Mouse (Mus musculus): ENCODE measurements at regions not wholly inside any gene's neighbourhood (a gene's known extent, or its start where the extent isn't known, plus 50 kb on each side); places are given as distances from the start of the nearest gene placed in this dataset.

DNA sequence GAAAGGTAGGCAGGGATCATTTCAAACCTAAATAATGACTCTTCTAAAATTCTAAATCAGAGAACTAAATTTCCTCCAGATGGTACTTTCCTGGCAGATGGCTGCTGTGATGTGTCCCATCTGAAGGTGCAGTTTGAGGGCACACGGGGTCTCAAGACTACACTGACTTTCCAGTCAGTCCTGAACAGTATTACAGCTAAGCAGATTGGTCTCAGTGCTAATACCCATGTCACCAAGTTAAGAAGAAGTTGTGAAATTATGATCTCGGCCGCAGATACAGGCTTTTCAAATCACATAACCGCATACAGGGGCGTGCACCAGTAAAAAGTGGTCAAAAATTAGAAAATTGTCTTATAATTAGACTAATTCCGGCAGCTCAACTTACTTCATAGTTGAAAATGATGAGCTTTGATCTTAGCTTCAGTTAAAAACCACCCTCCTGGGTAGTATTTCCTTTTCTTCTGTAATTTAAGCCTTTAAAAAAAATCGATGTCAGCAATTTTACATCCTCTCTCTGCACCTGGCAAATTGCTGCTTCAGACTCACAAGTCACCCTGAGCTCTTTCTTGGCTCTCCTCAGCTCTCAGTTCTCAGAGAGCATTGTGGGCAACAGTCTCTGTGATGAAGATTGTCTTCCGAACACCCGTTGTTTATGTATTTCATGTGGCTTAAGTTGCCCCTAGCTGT, 113.2 kb upstream of the Ccn2 start:
- Histone ChIP-seq H3K27me3 (no peaks in the 10 kb centered on the region), H3K27ac (no peak overlapping the region), H3K36me3 (no peaks in the 10 kb centered on the region), H3K4me2 (no peak overlapping the region), H3K9me3 (no peaks in the 10 kb centered on the region), H3K9ac (no peak overlapping the region), H3K4me1 (no peaks in the 10 kb centered on the region; the same call in 1 of the 2 replicates), H3K4me3 (no peak overlapping the region)
- no peak for ATAC-seq (ENCODE audit: insufficient number of reproducible peaks, low FRiP score, low TSS enrichment, low read depth)
- 46% methylated on average over 9 of the region's 9 CpGs for WGBS

DNA sequence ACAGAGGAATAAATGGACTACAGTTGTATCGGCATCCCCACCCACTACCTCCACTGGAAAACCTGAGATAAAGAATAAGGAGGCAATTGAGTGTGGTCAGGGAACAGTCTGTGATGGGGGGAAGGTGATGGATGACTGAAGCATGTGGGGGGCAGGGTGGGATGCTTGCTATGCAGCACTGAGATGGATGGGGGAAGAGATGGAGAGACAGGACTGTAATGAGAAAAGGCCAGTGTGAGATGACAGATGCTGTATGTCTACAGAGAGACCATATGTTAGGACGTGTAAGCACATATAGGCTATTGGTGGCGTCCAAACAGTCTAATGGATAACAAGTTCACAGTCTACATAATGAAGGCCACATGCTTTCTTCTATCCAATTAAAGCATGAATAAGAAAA, 112.2 kb upstream of the Ccn2 start:
- Histone ChIP-seq H3K27me3 (no peaks in the 10 kb centered on the region), H3K9ac (no peak overlapping the region), H3K4me2 (no peak overlapping the region), H3K9me3 (no peaks in the 10 kb centered on the region), H3K27ac (no peak overlapping the region), H3K4me3 (no peak overlapping the region), H3K36me3 (no peaks in the 10 kb centered on the region), H3K4me1 (no peaks in the 10 kb centered on the region; the same call in 1 of the 2 replicates)
- WGBS: 68% methylated on average over 3 of the region's 3 CpGs
- ATAC-seq (ENCODE audit: insufficient number of reproducible peaks, low FRiP score, low TSS enrichment, low read depth): no peak

DNA sequence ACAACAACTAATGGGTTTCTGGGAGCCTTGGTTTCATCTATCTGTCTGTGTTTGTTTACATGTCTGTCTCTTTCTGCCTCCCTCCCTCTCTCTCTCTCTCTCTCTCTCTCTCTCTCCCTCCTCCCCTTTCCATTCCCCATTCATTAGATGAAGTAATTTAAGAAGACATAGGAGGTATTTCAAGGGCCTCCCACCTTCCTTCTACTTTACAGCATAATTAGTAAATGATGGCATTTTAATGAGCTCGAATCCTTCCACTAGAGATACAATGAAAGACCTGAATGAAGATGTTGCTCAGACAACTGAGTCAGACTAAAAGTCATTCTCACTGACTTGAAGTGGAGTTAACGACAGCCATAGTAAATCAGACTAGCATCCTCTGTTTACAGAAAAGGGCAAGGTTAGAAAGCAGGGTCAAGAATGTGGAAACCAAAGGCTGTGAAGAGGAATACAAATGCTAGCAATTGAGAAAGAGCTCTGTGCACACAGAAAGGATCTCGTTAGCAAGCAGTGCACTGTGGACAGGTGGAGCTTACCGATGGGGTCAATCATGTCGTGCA, 111.1 kb upstream of the Ccn2 start:
- Histone ChIP-seq H3K4me1 (no peaks in the 10 kb centered on the region; the same call in 1 of the 2 replicates), H3K4me2 (no peak overlapping the region), H3K36me3 (no peaks in the 10 kb centered on the region), H3K27ac (no peak overlapping the region), H3K27me3 (no peaks in the 10 kb centered on the region), H3K9me3 (no peaks in the 10 kb centered on the region), H3K9ac (no peak overlapping the region), H3K4me3 (no peak overlapping the region)
- WGBS: 36% methylated on average over 5 of the region's 5 CpGs
- ATAC-seq (ENCODE audit: insufficient number of reproducible peaks, low FRiP score, low TSS enrichment, low read depth): no peak

DNA sequence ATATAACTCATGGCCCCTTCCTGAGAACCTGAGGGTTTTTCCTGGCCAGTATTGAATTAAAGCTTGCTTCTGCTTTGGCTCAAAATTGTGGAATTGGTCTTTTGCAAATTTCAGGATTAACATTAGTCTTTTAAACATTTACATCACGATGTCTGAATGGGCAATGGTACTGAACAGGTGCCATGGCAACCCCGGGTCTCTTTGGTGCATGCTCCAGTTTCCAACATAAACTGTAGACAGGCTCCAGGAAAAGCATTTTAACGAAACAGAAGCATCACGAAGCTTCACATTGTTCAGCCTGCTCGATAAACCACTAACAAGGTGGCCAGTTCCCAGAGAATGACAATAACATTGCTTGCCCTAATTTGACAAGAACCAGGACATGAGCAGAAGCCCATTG, 109.8 kb upstream of the Ccn2 start:
- no peaks in the 10 kb centered on the region for H3K9me3 ChIP-seq
- no peak for ATAC-seq (ENCODE audit: insufficient number of reproducible peaks, low FRiP score, low TSS enrichment, low read depth)
- H3K27ac ChIP-seq: no peak overlapping the region
- no peak overlapping the region for H3K4me3 ChIP-seq
- H3K4me1 ChIP-seq: no peaks in the 10 kb centered on the region; the same call in 1 of the 2 replicates
- H3K36me3 ChIP-seq: no peaks in the 10 kb centered on the region
- no peaks in the 10 kb centered on the region for H3K27me3 ChIP-seq
- WGBS: 52% methylated on average over 5 of the region's 5 CpGs
- H3K4me2 ChIP-seq: no peak overlapping the region
- H3K9ac ChIP-seq: no peak overlapping the region

DNA sequence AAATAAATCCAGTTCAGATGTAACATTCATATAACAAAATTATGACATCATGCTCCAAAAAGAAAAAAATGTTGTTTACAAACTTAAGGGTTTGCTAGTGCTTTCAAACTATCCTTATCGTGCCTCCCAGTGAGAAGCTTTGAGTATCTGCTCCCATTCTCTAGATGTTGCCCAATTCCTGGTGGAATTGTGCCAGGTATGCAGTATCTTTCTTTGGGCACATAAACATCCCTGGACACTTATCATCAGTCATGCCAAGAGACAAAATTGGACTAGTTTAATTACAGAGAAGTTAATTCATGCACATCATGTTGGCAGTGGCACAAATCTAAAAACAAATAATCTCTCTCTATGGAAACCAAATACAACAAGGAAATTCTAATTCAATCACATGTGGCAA, 109.0 kb upstream of the Ccn2 start:
- Histone ChIP-seq H3K36me3 (no peaks in the 10 kb centered on the region), H3K9me3 (no peaks in the 10 kb centered on the region), H3K4me3 (no peak overlapping the region), H3K9ac (no peak overlapping the region), H3K27ac (no peak overlapping the region), H3K4me1 (no peaks in the 10 kb centered on the region; the same call in 1 of the 2 replicates), H3K4me2 (no peak overlapping the region), H3K27me3 (no peaks in the 10 kb centered on the region)
- ATAC-seq (ENCODE audit: insufficient number of reproducible peaks, low FRiP score, low TSS enrichment, low read depth): no peak
- 75% methylated on average over 1 of the region's 1 CpGs for WGBS

DNA sequence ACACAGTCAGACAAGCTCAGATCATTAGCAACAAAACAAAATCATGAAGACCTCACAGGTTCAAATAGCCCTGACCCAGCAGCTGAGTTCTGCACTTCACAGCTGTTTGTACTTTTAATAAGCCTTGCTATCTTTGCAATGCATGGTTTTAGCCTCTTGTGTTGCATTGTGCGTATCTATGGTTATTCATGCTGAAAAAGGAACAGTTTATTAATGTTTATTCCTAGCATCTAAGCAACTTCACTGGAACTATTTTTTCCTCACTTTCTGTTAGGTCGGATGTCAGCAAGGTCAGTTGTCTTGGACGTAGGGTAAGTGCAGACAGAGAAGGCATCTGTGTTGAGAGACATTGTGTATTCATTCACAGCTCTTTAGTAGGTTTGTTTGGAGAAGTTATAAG, 107.3 kb upstream of the Ccn2 start:
- Histone ChIP-seq H3K36me3 (no peaks in the 10 kb centered on the region), H3K4me2 (no peak overlapping the region), H3K4me3 (no peak overlapping the region), H3K27ac (no peak overlapping the region), H3K4me1 (no peaks in the 10 kb centered on the region; the same call in 1 of the 2 replicates), H3K27me3 (no peaks in the 10 kb centered on the region), H3K9ac (no peak overlapping the region), H3K9me3 (no peaks in the 10 kb centered on the region)
- whole genome bisulfite sequencing: 82% methylated on average over 3 of the region's 3 CpGs
- ATAC-seq (ENCODE audit: insufficient number of reproducible peaks, low FRiP score, low TSS enrichment, low read depth): no peak

DNA sequence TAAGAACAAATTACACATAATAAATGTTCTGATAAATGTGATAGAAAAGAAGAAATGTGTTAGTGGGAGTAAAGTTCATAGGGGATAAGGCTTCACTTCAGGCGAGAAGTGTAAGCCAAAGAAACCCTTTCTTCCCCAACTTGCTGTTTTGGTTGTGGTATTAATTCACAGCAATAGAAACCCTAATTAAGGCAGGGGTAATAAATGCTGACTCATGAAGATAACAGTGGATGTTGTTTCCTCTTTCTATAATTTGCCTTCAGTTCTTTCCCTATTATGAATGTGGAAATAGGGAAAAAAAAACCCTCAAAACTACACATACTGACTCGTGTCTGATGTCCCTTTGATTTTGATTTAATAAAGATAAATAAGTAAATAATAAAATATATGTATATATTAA, 104.8 kb upstream of the Ccn2 start:
- H3K27ac ChIP-seq: no peak overlapping the region
- H3K36me3 ChIP-seq: no peaks in the 10 kb centered on the region
- no peak for ATAC-seq (ENCODE audit: insufficient number of reproducible peaks, low FRiP score, low TSS enrichment, low read depth)
- no peak overlapping the region for H3K4me2 ChIP-seq
- H3K4me1 ChIP-seq: no peaks in the 10 kb centered on the region; the same call in 1 of the 2 replicates
- H3K9ac ChIP-seq: no peak overlapping the region
- H3K27me3 ChIP-seq: no peaks in the 10 kb centered on the region
- H3K4me3 ChIP-seq: no peak overlapping the region
- no peaks in the 10 kb centered on the region for H3K9me3 ChIP-seq
- WGBS: 71% methylated on average over 2 of the region's 2 CpGs

DNA sequence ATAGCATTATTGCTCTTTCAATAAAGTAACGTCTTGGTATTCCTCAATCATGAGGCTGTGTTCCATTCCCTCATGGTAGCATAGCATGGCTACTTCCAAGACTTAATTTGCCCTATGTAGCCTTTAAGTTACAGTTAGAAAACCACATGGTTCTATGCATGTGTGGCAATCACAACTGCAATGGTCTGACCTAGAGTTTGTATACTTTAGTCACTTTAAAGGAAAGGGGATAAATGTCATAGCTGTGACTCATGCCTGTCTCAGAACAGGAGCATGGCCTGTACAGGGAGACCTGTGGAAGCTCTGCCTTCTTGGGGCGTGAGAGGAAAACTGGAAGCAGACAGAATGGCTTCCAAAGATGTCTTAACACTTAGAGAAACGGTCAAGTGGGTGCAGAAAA, 103.4 kb upstream of the Ccn2 start:
- 87% methylated on average over 3 of the region's 3 CpGs for WGBS

DNA sequence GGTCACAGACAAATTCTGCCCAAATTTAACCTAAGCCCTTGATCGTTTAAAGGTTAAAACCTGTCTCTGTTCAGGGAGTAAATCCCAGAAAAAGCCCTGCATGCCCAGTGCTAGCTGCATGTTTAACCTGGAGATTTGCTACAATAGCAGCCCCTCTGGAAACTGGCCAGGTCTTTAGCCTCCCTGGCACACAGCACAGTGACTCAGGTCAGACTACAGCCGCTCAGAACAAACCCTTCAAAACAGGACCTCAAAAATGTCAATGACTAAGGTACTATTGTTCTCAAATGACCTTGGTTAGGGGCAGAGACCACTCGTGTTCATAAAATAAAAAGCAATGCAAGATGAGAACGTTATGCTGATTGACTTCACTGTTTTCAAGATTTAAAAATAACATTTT, 101.8 kb upstream of the Ccn2 start:
- no peak overlapping the region for H3K9ac ChIP-seq
- no peak overlapping the region for H3K4me2 ChIP-seq
- no peaks in the 10 kb centered on the region for H3K27me3 ChIP-seq
- no peak overlapping the region for H3K4me3 ChIP-seq
- H3K27ac ChIP-seq: no peak overlapping the region
- H3K4me1 ChIP-seq: no peaks in the 10 kb centered on the region
- no peaks in the 10 kb centered on the region for H3K36me3 ChIP-seq
- 52% methylated on average over 4 of the region's 4 CpGs for WGBS
- H3K9me3 ChIP-seq: no peaks in the 10 kb centered on the region
- ATAC-seq (ENCODE audit: insufficient number of reproducible peaks, low FRiP score, low TSS enrichment, low read depth): no peak

More for the DNA sequence above, 103.4 kb upstream of the Ccn2 start:
- no peaks in the 10 kb centered on the region for H3K4me1 ChIP-seq
- H3K9ac ChIP-seq: no peak overlapping the region
- no peaks in the 10 kb centered on the region for H3K9me3 ChIP-seq
- ATAC-seq (ENCODE audit: insufficient number of reproducible peaks, low FRiP score, low TSS enrichment, low read depth): no peak
- H3K27me3 ChIP-seq: no peaks in the 10 kb centered on the region
- H3K27ac ChIP-seq: no peak overlapping the region
- no peak overlapping the region for H3K4me3 ChIP-seq
- no peak overlapping the region for H3K4me2 ChIP-seq
- H3K36me3 ChIP-seq: no peaks in the 10 kb centered on the region

DNA sequence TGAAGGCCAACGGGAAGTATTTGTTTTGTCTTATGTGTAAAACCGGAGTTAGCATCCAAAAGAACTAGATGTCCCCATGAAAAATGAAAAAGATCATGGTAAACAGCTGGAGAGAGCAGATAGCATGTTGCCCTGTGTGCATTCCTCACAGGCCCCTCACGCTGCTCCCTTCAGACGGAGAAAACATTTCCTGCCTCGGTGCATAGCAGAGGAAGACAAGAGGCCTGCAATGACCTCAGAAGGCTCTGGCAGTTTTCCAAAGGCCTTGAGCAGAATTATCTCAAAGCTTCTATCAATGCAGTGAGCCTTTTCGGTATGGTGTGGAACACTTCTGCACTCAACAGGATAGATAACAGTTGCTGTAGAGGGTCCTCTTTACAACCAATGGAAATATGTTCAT, 101.3 kb upstream of the Ccn2 start:
- H3K4me1 ChIP-seq: no peaks in the 10 kb centered on the region
- no peak overlapping the region for H3K4me2 ChIP-seq
- 50% methylated on average over 6 of the region's 6 CpGs for WGBS
- no peak overlapping the region for H3K4me3 ChIP-seq
- no peak overlapping the region for H3K27ac ChIP-seq
- no peaks in the 10 kb centered on the region for H3K9me3 ChIP-seq
- no peaks in the 10 kb centered on the region for H3K27me3 ChIP-seq
- ATAC-seq (ENCODE audit: insufficient number of reproducible peaks, low FRiP score, low TSS enrichment, low read depth): no peak
- H3K9ac ChIP-seq: no peak overlapping the region
- no peaks in the 10 kb centered on the region for H3K36me3 ChIP-seq

DNA sequence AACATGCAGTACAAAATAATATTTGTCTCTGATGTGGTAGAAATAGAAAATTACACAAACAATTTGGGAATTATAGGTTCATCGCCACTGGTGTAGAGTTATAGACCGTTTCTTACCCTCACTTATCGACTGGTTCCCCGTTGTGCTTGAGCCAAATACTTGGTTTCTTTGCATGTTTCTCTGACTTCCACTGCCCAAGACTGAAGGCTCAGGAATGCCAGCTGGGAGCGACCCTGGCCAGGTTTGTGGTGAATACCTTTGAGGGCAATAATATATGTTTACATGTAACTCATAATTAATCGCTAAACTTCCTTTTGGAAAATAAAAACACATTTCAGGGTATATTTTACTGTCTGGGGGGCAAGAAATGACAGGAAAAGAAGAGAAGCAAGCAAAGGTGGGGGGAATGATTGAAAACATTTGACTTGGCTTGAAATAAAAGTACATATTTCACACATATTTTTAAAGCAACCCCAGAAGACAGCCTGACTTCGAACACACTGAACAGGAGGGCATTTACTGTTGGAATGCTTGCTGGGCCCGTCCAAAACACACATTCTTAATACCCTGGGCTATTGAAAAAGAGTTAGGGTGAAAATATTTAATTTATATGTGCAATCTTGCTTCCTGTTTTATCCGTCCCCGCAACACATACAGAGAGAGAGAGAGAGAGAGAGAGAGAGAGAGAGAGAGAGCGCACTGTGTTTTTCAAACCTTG, 75.3 kb upstream of the Ccn2 start:
- Histone ChIP-seq H3K27me3 (no peaks in the 10 kb centered on the region), H3K9ac (no peak overlapping the region), H3K9me3 (no peaks in the 10 kb centered on the region), H3K4me3 (no peak overlapping the region), H3K4me1 (peaks cover 2% of the 10 kb centered on the region; the same call in 1 of the 2 replicates), H3K4me2 (no peak overlapping the region), H3K36me3 (no peaks in the 10 kb centered on the region), H3K27ac (peak overlapping the region; percentile 8; the same call in 1 of the 2 replicates)
- ATAC-seq (ENCODE audit: insufficient number of reproducible peaks, low FRiP score, low TSS enrichment, low read depth): peak; percentile 72
- WGBS: 46% methylated on average over 11 of the region's 11 CpGs

DNA sequence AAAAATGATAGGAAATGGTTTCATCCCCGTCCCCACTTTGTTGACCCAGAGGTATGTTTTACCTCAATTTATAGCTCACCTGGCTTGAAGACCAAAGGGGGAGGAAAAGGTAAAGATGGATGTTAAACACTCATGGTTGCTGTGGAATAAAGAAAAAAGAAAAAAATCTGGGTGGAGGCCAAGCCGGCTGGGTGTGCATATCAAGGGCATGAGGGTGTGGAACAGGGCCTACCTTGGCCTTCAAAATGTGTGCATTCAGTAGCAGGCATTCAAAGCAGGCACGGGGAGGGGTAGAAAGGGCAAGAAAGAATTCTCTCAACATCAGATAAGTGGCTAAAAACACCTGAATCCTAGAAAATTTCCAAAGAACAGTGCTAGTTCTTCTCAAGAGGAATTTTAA, 74.7 kb upstream of the Ccn2 start:
- WGBS: 59% methylated on average over 3 of the region's 3 CpGs
- Histone ChIP-seq H3K36me3 (no peaks in the 10 kb centered on the region), H3K4me1 (peaks cover 2% of the 10 kb centered on the region; the same call in 1 of the 2 replicates), H3K27me3 (no peaks in the 10 kb centered on the region), H3K4me3 (no peak overlapping the region), H3K4me2 (no peak overlapping the region), H3K9me3 (no peaks in the 10 kb centered on the region), H3K27ac (peak overlapping the region; percentile 8; the same call in 1 of the 2 replicates), H3K9ac (no peak overlapping the region)
- ATAC-seq (ENCODE audit: insufficient number of reproducible peaks, low FRiP score, low TSS enrichment, low read depth): 0 out of 2 replicates have a peak, but pooled peaks have one; percentile 52
